Mouse (Mus musculus): Measurements from ENCODE around the gene Ipcef1.

DNA sequence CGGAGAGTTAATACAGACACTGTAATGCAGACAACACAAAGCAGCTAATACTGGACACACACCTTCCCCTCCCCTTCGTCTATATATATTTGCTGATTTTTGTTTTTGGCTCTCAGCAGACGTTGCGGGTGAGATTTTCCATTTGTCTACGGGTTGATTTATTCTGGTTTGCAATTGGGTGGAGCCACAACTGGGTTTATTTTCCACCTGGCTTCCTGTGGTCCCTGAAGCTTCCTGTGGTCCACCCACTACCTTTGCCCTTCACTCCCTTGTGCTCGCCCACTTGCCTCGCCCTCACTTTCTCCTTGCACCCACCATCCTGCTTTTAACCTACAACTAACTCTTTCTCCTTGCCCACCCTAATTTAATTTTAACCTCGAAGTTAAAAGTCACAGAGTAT is 41.7 kb downstream of the Ipcef1 start:
- TF ChIP-seq CTCF (IDR thresholded peaks at IDR 0.05; ENCODE audit: low read depth) (no peak), EP300 (IDR thresholded peaks at IDR 0.05; ENCODE audit: low read depth) (no peak)
